Mouse (Mus musculus): ENCODE data around the gene Hdac9.
"Not testable (repeated sequence)": the region's sequence is repeated elsewhere in the genome, so short reads cannot be mapped to it uniquely, and the experiment has no call there.

Gene Hdac9

GRCm38 (mm10) chr12:34113336-34113735 lies 803.6 kb downstream of the Hdac9 start:
- DNase-seq (ENCODE audit: low read depth, low spot score): no peak

GRCm38 (mm10) chr12:34092953-34093352 lies 823.9 kb downstream of the Hdac9 start:
- DNase-seq (ENCODE audit: low read depth, low spot score): no peak

- no peak for DNase-seq (ENCODE audit: low read depth, low spot score)
These were observed 825.0 kb downstream of the Hdac9 start for GRCm38 (mm10) chr12:34091851-34092250.

GRCm38 (mm10) chr12:34087292-34087942 lies 829.5 kb downstream of the Hdac9 start:
- DNase-seq (ENCODE audit: low read depth, low spot score): no peak

- DNase-seq (ENCODE audit: low read depth, low spot score): no peak
These were observed 839.9 kb downstream of the Hdac9 start for GRCm38 (mm10) chr12:34076981-34077380.

- DNase-seq (ENCODE audit: low read depth, low spot score): peak; percentile 42
These were observed 840.9 kb downstream of the Hdac9 start for GRCm38 (mm10) chr12:34075805-34076509.

- no peak for DNase-seq (ENCODE audit: low read depth, low spot score)
These were observed 864.4 kb downstream of the Hdac9 start for GRCm38 (mm10) chr12:34052508-34052907.

- no peak for DNase-seq (ENCODE audit: low read depth, low spot score)
These were observed 864.9 kb downstream of the Hdac9 start for GRCm38 (mm10) chr12:34052036-34052435.

- DNase-seq (ENCODE audit: low read depth, low spot score): no peak
These were observed 865.8 kb downstream of the Hdac9 start for GRCm38 (mm10) chr12:34051112-34051511.

GRCm38 (mm10) chr12:34040949-34041348 lies 875.9 kb downstream of the Hdac9 start:
- peak; percentile 16 for DNase-seq (ENCODE audit: low read depth, low spot score)

GRCm38 (mm10) chr12:34040061-34040460 lies 876.8 kb downstream of the Hdac9 start:
- no peak for DNase-seq (ENCODE audit: low read depth, low spot score)

- DNase-seq (ENCODE audit: low read depth, low spot score): not testable (repeated sequence)
These were observed 907.1 kb downstream of the Hdac9 start for GRCm38 (mm10) chr12:34009796-34010195.

All from skeletal muscle tissue, adult 2 months (tissue).